Mouse (Mus musculus) liver, embryonic 11.5 days (tissue): ENCODE data around the gene Keap1. TPM values are rescaled to one million over a fixed set of nuclear protein-coding genes. Genes with fewer than 3 reads are reported as not detected.

ENCODE experiments used
- ATAC-seq: fragments of 200-750 bp; cut with Nextera tagmentation; replicated peaks from 2 replicates; pipeline ENCODE4 v1.8.0; 2017; ENCODE audit warnings: moderate number of reproducible peaks, mild to moderate bottlenecking, moderate TSS enrichment, moderate library complexity; ENCODE audit not compliant: low FRiP score
- DNase-seq: peaks from one replicate; pipeline ENCODE4 v3.0.0-alpha.2; 2017; ENCODE audit warnings: low spot score
- H3K27ac ChIP-seq: fragments of 300-500 bp; sonication (generic); 2 replicates; pipeline ENCODE4 v1.5.1; 2014; ENCODE audit warnings: mild to moderate bottlenecking, low read depth, low read length, control low read depth
- H3K27me3 ChIP-seq: fragments of 300-500 bp; sonication (generic); replicated peaks from 2 replicates; pipeline ENCODE4 v1.6.1; 2014; ENCODE audit warnings: low read length, mixed read lengths; ENCODE audit not compliant: control insufficient read depth, insufficient read depth
- H3K36me3 ChIP-seq: fragments of 300-500 bp; sonication (generic); 2 replicates; pipeline ENCODE4 v1.6.1; 2014; ENCODE audit warnings: mild to moderate bottlenecking, low read length, moderate library complexity, mixed read lengths; ENCODE audit not compliant: control insufficient read depth, insufficient read depth
- H3K4me1 ChIP-seq: fragments of 300-500 bp; sonication (generic); replicated peaks from 2 replicates; pipeline ENCODE4 v1.6.1; 2014; ENCODE audit warnings: low read length, mixed read lengths; ENCODE audit not compliant: control insufficient read depth, insufficient read depth
- H3K4me2 ChIP-seq: fragments of 300-500 bp; sonication (generic); 2 replicates; pipeline ENCODE4 v1.6.1; 2014; ENCODE audit warnings: mild to moderate bottlenecking, control low read depth, moderate library complexity
- H3K4me3 ChIP-seq: fragments of 300-500 bp; sonication (generic); 2 replicates; pipeline ENCODE4 v1.5.1; 2014; ENCODE audit warnings: low read depth, low read length, control low read depth
- H3K9ac ChIP-seq: fragments of 300-500 bp; sonication (generic); 2 replicates; pipeline ENCODE4 v1.6.1; 2014; ENCODE audit warnings: low read depth, low read length, control low read depth
- H3K9me3 ChIP-seq: fragments of 300-500 bp; sonication (generic); 2 replicates; pipeline ENCODE4 v1.6.1; 2016; ENCODE audit warnings: low read length, inconsistent platforms, mixed read lengths; ENCODE audit not compliant: control insufficient read depth
- WGBS: fragments of 180-500 bp; shearing (Covaris S2); extraction: QIAGEN DNeasy Blood & Tissue Kit; methylation state at CpG from one replicate; pipeline ENCODE4 v1.1.7; 2014; 5-methylcytosine and 5-hydroxymethylcytosine counted together
- polyA plus RNA-seq: library from polyadenylated mRNA; unstranded; fragments of >200 nt; fragmentation: Nextera tagmentation; extraction: Ambion mirVana; gene quantifications from 2 replicates; pipeline ENCODE4 v1.2.1, GENCODE M21; 2014

The Keap1 gene
- polyA plus RNA-seq, 1 experiment from 2014 or later: 43.8 TPM

DNA sequence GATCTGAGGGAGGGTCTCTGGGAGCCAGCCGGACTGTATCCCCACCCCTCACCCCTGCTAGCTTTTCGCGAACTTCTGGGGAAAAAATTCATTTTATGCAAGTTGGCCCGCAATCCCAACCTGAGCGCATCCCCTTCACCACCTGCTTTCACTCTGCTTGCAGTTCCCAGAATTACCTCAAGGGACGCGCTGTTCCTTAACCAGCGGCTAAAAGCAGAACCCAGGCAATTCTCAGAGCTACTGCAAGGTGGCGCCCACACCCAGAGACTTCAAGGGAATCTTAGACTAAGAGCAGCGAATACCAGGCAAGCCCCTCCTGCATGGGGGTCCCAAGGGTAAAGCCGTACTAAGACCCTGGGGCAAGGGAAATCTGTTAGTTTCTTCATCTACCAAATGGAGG is 2.2 kb upstream of the Keap1 start:
- 8% methylated on average over 11 of the region's 11 CpGs for WGBS
- H3K9me3 ChIP-seq: no peaks in the 10 kb centered on the region
- peaks cover 21% of the 10 kb centered on the region for H3K4me1 ChIP-seq
- no peak overlapping the region for H3K4me2 ChIP-seq
- no peak for ATAC-seq
- H3K27me3 ChIP-seq: peaks cover 43% of the 10 kb centered on the region
- no peak overlapping the region for H3K9ac ChIP-seq
- H3K27ac ChIP-seq: no peak overlapping the region
- H3K36me3 ChIP-seq: peaks cover 4% of the 10 kb centered on the region; the same call in 1 of the 2 replicates
- H3K4me3 ChIP-seq: no peak overlapping the region
- peak; percentile 81 for DNase-seq

DNA sequence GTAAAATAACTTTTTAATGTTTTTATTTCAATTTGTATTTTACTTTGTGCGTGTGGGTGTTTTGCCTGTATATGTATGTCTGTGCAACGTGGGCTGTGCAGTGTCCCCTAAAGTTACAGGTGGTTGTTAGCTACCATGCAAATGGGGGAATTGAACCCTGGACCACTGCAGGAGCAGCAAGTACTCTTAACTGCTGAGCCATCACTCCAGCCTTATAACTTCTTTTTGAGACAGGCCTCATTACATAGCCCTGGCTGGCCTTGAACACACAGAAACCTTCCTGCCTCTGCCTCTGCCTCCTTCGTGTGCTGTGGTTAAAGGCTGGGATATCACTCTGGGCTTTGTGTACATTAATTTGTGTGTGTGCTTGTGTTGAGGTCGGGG is 296 bp upstream of the Keap1 start:
- Histone ChIP-seq H3K4me1 (peaks cover 22% of the 10 kb centered on the region), H3K36me3 (peaks cover 18% of the 10 kb centered on the region), H3K4me3 (peak overlapping the region; percentile 97), H3K9ac (peak overlapping the region; percentile 100), H3K27me3 (peaks cover 24% of the 10 kb centered on the region), H3K9me3 (no peaks in the 10 kb centered on the region), H3K27ac (peak overlapping the region; percentile 98), H3K4me2 (peak overlapping the region; percentile 96)
- ATAC-seq (no peak; the same call in 1 of the 2 replicates), DNase-seq (no peak)
- WGBS: 26% methylated on average over 4 of the region's 4 CpGs

DNA sequence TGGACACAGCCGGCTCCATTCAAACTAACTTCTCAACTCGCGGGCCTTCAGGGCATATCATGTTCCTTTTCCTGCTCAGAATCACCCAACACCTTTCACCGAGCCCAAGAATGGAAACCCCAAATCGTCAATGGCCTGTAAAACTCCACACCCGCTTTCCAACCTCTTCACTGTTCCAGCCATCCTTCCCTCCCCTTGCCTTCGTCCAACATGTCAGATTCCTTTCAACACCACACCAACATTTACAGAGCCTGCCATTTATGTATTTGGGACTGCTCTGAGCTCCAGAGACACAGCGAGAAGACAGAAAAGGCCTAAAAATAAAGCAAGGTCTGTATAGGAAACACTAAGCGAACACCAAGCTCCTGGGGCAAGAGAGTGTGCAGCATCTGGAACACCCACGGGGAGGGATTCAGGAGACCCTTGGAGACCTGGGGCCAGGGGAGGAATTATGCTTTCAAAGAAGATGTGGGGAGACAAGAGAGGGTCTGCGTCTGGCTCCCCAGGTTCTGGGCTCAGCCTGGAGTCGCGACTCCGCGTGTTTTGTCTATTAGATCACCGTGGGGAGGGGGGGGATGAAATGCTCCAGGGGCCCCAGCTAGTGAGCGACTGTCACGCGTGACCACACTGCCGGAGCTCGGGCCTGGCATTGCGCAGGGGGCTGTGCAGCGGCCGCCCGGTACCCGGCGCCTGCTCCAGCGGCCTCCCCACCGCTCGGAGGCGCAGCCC is 993 bp downstream of the Keap1 start:
- no peak for DNase-seq
- ATAC-seq: no peak; the same call in 1 of the 2 replicates
- 1% methylated on average over 30 of the region's 31 CpGs for WGBS

DNA sequence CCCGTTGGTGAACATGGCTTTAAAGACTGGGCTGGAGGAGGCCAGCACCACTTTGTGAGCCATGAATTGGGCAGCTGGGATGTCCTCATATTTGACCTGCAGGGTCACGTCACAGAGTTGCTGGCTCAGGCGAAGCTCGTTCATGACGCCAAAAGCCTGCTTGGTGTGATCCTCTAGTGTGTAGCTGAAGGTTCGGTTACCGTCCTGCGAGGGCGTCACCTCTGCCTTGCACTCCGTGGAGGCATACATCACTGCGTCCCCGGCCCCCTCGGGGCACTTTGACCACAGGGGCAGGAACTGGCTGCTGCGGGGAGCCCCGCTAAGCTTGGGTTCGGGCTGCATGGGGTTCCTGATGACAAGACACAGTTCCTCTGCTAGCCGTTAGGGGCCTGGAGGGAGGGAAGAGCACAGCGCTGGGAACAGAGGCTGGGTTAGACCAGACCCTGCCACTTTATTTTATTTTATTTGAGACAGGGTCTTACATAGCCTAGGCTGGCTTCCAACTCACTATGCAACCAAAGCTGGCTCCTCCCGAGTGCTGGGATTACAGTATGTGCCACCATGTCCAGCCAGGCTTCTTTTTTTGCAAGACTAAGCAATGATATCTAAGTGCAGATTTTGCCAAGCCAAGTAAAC is 1.7 kb downstream of the Keap1 start:
- Histone ChIP-seq H3K36me3 (peaks cover 33% of the 10 kb centered on the region), H3K4me2 (peak overlapping the region; percentile 96), H3K27ac (peak overlapping the region; percentile 98), H3K9ac (peak overlapping the region; percentile 100), H3K9me3 (no peaks in the 10 kb centered on the region), H3K27me3 (peaks cover 5% of the 10 kb centered on the region; the same call in 1 of the 2 replicates), H3K4me1 (peaks cover 17% of the 10 kb centered on the region), H3K4me3 (peak overlapping the region; percentile 97)
- ATAC-seq (0 out of 2 replicates have a peak, but pooled peaks have one; percentile 18), DNase-seq (no peak)
- 20% methylated on average over 19 of the region's 19 CpGs for WGBS

More for the DNA sequence above, 993 bp downstream of the Keap1 start:
- peaks cover 11% of the 10 kb centered on the region for H3K27me3 ChIP-seq
- H3K9me3 ChIP-seq: no peaks in the 10 kb centered on the region
- H3K9ac ChIP-seq: peak overlapping the region; percentile 100
- H3K36me3 ChIP-seq: peaks cover 28% of the 10 kb centered on the region
- peak overlapping the region; percentile 97 for H3K4me3 ChIP-seq
- H3K4me1 ChIP-seq: peaks cover 17% of the 10 kb centered on the region
- H3K27ac ChIP-seq: peak overlapping the region; percentile 98
- peak overlapping the region; percentile 96 for H3K4me2 ChIP-seq

DNA sequence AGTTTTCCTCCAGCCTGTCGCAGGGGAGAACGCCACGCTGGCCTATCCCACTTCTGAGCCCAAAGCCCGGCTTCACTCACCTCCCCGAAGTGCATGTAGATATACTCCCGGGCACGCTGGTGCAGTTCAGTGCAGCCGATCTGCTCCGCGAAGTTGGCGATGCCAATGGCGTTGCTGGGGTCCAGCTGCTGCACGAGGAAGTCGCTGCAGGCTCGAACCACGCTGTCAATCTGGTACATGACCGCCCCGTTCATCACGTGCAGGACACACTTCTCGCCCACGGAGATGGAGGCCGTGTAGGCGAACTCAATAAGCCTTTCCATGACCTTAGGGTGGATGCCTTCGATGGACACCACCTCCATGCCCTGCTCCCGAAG is 2.2 kb downstream of the Keap1 start:
- DNase-seq: no peak
- Histone ChIP-seq H3K4me3 (peak overlapping the region; percentile 97), H3K4me1 (peaks cover 17% of the 10 kb centered on the region), H3K4me2 (peak overlapping the region; percentile 96), H3K9ac (peak overlapping the region; percentile 100), H3K27me3 (peaks cover under 1% of the 10 kb centered on the region; the same call in 1 of the 2 replicates), H3K36me3 (peaks cover 33% of the 10 kb centered on the region), H3K9me3 (no peaks in the 10 kb centered on the region), H3K27ac (peak overlapping the region; percentile 98; the same call in 1 of the 2 replicates)
- WGBS: 79% methylated on average over 25 of the region's 25 CpGs
- no peak for ATAC-seq

DNA sequence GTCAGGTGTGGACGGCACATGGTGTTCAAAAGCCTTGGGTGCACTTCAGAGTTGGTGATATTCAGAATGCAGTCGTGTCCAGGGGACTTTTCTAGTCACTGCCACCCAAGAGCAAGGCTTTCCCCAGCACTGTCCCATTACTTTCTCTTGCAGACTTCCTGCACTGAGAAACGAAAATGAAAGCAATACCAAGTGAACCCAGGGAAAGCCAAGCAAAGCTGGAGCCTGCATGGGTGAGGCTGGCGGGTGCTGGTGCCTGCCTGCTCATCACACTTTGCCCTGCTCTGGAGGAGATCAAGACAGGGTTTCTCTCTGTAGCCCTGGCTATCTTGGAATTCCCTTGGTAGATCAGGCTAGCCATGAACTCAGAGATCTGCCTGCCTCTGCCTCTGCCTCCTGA is 3.8 kb downstream of the Keap1 start:
- H3K4me3 ChIP-seq: no peak overlapping the region
- DNase-seq (no peak), ATAC-seq (no peak)
- WGBS: 87% methylated on average over 4 of the region's 4 CpGs
- H3K4me1 ChIP-seq: peaks cover 17% of the 10 kb centered on the region
- no peaks in the 10 kb centered on the region for H3K9me3 ChIP-seq
- H3K27ac ChIP-seq: no peak overlapping the region
- no peak overlapping the region; the same call in 1 of the 2 replicates for H3K9ac ChIP-seq
- peak overlapping the region; percentile 11; the same call in 1 of the 2 replicates for H3K4me2 ChIP-seq
- H3K27me3 ChIP-seq: no peaks in the 10 kb centered on the region
- peaks cover 35% of the 10 kb centered on the region for H3K36me3 ChIP-seq

DNA sequence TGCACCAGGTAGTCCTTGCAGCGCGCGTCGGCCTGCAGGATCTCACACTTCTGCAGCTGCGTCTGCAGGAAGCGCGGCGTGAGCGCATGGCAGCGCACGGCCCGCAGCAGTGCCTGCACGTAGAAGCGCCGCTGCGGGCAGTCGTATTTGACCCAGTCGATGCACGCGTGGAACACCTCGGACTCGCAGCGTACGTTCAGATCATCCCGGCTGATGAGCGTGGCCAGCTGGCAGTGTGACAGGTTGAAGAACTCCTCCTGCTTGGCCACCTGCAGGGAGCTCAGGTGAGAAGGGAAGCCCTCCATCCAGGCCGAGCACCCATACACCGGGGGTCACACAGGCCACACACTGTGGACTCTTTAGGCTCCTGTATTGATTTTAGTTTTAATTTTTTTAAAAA is 5.4 kb downstream of the Keap1 start:
- WGBS: 86% methylated on average over 28 of the region's 28 CpGs
- no peak overlapping the region for H3K4me2 ChIP-seq
- H3K9ac ChIP-seq: no peak overlapping the region
- H3K36me3 ChIP-seq: peaks cover 49% of the 10 kb centered on the region
- DNase-seq (no peak), ATAC-seq (no peak)
- H3K4me3 ChIP-seq: no peak overlapping the region
- H3K27ac ChIP-seq: no peak overlapping the region
- no peaks in the 10 kb centered on the region for H3K27me3 ChIP-seq
- H3K4me1 ChIP-seq: peaks cover 17% of the 10 kb centered on the region
- no peaks in the 10 kb centered on the region for H3K9me3 ChIP-seq

DNA sequence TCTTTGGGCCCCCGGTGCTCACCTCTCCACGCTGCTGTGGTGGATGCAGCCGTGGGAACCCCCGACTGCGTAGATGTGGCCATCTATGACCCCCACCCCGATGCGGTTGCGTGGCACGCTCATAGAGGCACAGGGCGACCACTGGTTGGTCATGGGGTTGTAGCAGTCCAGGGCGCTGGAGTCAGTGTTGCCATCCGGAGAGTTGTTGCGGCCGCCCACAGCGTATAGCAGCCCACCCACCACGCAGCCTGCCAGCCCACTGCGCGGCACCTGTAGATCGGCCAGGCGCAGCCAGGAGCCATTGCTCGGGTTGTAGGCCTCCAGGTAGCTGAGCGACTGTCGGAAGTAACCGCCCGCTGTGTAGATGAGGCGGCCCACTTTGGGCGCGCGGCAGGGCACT is 5.8 kb downstream of the Keap1 start:
- no peaks in the 10 kb centered on the region for H3K27me3 ChIP-seq
- no peaks in the 10 kb centered on the region for H3K9me3 ChIP-seq
- no peak overlapping the region for H3K4me3 ChIP-seq
- no peak for ATAC-seq
- no peak overlapping the region for H3K9ac ChIP-seq
- H3K4me1 ChIP-seq: peaks cover 17% of the 10 kb centered on the region
- no peak overlapping the region for H3K27ac ChIP-seq
- H3K36me3 ChIP-seq: peaks cover 49% of the 10 kb centered on the region
- 89% methylated on average over 29 of the region's 29 CpGs for WGBS
- H3K4me2 ChIP-seq: no peak overlapping the region
- DNase-seq: no peak
